Mouse (Mus musculus) midbrain, embryonic 15.5 days (tissue): ENCODE data around the gene Plxnb1. TPM values are rescaled to one million over a fixed set of nuclear protein-coding genes. Genes with fewer than 3 reads are reported as not detected.

ENCODE experiments used
- ATAC-seq: fragments of 200-750 bp; cut with Nextera tagmentation; replicated peaks from 2 replicates; pipeline ENCODE4 v1.8.0; 2017; ENCODE audit warnings: moderate TSS enrichment
- H3K27ac ChIP-seq: fragments of 300-500 bp; sonication (generic); 2 replicates; pipeline ENCODE4 v1.5.1; 2015; ENCODE audit warnings: mild to moderate bottlenecking, inconsistent platforms
- H3K27me3 ChIP-seq: fragments of 300-500 bp; sonication (generic); replicated peaks from 2 replicates; pipeline ENCODE4 v1.6.1; 2015; ENCODE audit warnings: inconsistent platforms
- H3K36me3 ChIP-seq: fragments of 300-500 bp; sonication (generic); replicated peaks from 2 replicates; pipeline ENCODE4 v1.6.1; 2015; ENCODE audit warnings: inconsistent platforms
- H3K4me1 ChIP-seq: fragments of 300-500 bp; sonication (generic); 2 replicates; pipeline ENCODE4 v1.6.1; 2015; ENCODE audit warnings: inconsistent platforms
- H3K4me2 ChIP-seq: fragments of 300-500 bp; sonication (generic); 2 replicates; pipeline ENCODE4 v1.6.1; 2015; ENCODE audit warnings: inconsistent platforms, mild to moderate bottlenecking, moderate library complexity
- H3K4me3 ChIP-seq: fragments of 300-500 bp; sonication (generic); 2 replicates; pipeline ENCODE4 v1.5.1; 2015; ENCODE audit warnings: mild to moderate bottlenecking, inconsistent platforms
- H3K9ac ChIP-seq: fragments of 300-500 bp; sonication (generic); 2 replicates; pipeline ENCODE4 v1.6.1; 2015; ENCODE audit warnings: mild to moderate bottlenecking, inconsistent platforms
- H3K9me3 ChIP-seq: fragments of 300-500 bp; sonication (generic); 2 replicates; pipeline ENCODE4 v1.6.1; 2016; ENCODE audit warnings: inconsistent platforms
- WGBS: fragments of 180-500 bp; shearing (Covaris S2); methylation state at CpG from one replicate; pipeline ENCODE4 v1.1.7; 2015; ENCODE audit warnings: mixed read lengths; 5-methylcytosine and 5-hydroxymethylcytosine counted together
- polyA plus RNA-seq: library from polyadenylated mRNA; unstranded; fragments of >200 nt; fragmentation: Nextera tagmentation; extraction: Ambion mirVana; gene quantifications from 2 replicates; pipeline ENCODE4 v1.2.1, GENCODE M21; 2015

Gene Plxnb1
- polyA plus RNA-seq, 1 experiment from 2014 or later = 27.3 TPM

DNA sequence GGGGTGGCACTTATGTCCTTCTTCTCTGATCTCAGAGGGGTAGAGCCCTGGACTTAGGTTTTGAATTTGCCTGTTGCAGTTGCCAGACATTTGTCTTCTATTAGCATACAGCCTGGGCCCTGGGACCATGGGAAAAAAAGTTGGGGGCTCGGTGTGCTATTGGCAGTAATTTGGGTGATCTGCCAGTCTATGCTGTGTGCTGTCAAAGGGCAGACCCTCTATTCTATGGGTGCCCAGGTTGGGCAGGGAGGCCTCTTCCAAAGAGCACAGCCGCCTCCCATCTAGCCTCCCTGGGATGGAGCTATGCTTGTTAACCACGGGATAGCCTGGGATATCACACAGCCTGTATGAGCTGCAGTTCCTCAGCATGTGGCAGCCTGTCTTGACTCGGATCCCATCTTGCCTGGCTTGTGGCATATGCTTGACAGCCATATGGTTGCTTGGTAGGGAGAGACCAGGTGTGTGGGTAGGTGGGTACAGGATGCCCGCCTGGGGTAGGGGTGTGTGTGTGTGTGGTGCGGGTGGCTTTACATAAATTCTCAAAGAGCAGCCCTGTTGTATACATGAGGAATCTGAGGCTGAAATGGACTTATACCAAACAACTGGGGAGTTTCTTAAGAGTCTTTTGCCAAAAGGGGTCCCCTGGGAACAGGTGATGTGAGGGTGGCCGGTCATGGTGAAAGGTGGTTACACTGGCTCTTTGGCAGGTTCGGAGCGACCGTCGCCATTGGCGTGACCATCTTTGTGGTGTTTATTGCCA, 39.7 kb upstream of the Plxnb1 start:
- Histone ChIP-seq H3K27ac (peak overlapping the region; percentile 64; the same call in 1 of the 2 replicates), H3K9ac (0 out of 2 replicates have a peak overlapping the region, but pooled peaks have one; percentile 38), H3K4me2 (peak overlapping the region; percentile 43), H3K4me1 (peaks cover 25% of the 10 kb centered on the region), H3K27me3 (no peaks in the 10 kb centered on the region), H3K9me3 (no peaks in the 10 kb centered on the region), H3K36me3 (peaks cover 11% of the 10 kb centered on the region; the same call in 1 of the 2 replicates), H3K4me3 (peak overlapping the region; percentile 35)
- no peak for ATAC-seq
- 91% methylated on average over 12 of the region's 12 CpGs for WGBS

- 92% methylated on average over 17 of the region's 17 CpGs for WGBS
Measured at GRCm38 (mm10) chr9:109056081-109056690, 39.0 kb upstream of the Plxnb1 start.

DNA sequence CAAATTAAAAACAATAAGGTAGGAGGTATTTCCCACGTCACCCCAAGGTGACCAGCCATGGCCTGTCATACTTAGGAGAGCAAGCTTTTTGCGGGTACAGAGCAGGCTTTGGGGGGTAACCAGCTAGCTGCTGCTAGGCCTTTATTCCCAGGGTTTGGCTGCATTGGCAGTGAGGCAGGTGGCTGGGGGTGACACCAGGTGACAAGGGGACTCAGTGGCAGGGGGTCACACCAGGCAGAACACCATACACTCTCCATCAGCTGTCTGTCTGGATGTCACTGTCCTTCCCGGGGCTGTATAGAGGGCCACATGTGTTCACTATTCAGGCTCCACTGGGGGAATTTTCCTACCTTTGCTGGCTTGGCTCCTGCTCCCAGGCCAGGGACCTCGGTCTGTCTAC, 38.3 kb upstream of the Plxnb1 start:
- H3K27ac ChIP-seq = no peak overlapping the region
- no peaks in the 10 kb centered on the region for H3K9me3 ChIP-seq
- 87% methylated on average over 4 of the region's 4 CpGs for WGBS
- H3K4me3 ChIP-seq = no peak overlapping the region
- no peak overlapping the region for H3K9ac ChIP-seq
- no peak for ATAC-seq
- H3K27me3 ChIP-seq = no peaks in the 10 kb centered on the region
- peaks cover 14% of the 10 kb centered on the region; the same call in 1 of the 2 replicates for H3K36me3 ChIP-seq
- peaks cover 25% of the 10 kb centered on the region for H3K4me1 ChIP-seq
- no peak overlapping the region for H3K4me2 ChIP-seq

More at GRCm38 (mm10) chr9:109056081-109056690, 39.0 kb upstream of the Plxnb1 start:
- Histone ChIP-seq H3K9me3 (no peaks in the 10 kb centered on the region), H3K36me3 (peaks cover 14% of the 10 kb centered on the region; the same call in 1 of the 2 replicates), H3K27me3 (no peaks in the 10 kb centered on the region), H3K4me2 (no peak overlapping the region), H3K4me3 (no peak overlapping the region), H3K9ac (no peak overlapping the region), H3K27ac (no peak overlapping the region), H3K4me1 (peaks cover 25% of the 10 kb centered on the region)
- no peak for ATAC-seq

DNA sequence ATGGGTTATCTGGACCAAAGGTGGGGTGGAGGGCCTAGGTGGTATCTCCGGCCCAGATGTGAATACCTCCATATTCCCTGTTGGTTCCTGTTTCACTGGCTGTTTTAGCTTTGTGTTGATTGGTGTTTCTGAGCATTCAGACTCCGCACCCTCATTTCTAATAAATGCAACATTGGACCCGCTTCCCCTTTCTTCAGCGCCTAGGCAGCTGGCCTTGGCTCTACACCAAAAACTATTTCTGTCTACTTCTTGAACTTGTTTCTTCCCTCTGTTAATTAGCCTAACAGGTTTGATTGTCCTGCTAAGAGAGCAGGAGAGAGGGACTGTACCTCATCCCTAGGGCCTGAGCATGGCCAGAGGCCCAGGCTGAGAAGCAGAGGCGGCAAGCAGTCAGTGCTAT, 37.6 kb upstream of the Plxnb1 start:
- H3K9ac ChIP-seq = no peak overlapping the region

GRCm38 (mm10) chr9:109058006-109058765, 37.0 kb upstream of the Plxnb1 start:
- Histone ChIP-seq H3K27ac (peak overlapping the region; percentile 79; the same call in 1 of the 2 replicates), H3K36me3 (peaks cover 19% of the 10 kb centered on the region; the same call in 1 of the 2 replicates), H3K4me2 (peak overlapping the region; percentile 50; the same call in 1 of the 2 replicates), H3K9ac (no peak overlapping the region), H3K4me1 (peaks cover 25% of the 10 kb centered on the region), H3K27me3 (no peaks in the 10 kb centered on the region), H3K4me3 (no peak overlapping the region), H3K9me3 (no peaks in the 10 kb centered on the region)
- WGBS = 95% methylated on average over 19 of the region's 19 CpGs
- ATAC-seq = no peak

More for the DNA sequence above, 37.6 kb upstream of the Plxnb1 start:
- H3K36me3 ChIP-seq = peaks cover 14% of the 10 kb centered on the region; the same call in 1 of the 2 replicates
- H3K4me3 ChIP-seq = no peak overlapping the region
- no peaks in the 10 kb centered on the region for H3K9me3 ChIP-seq
- no peak overlapping the region for H3K4me2 ChIP-seq
- H3K27me3 ChIP-seq = no peaks in the 10 kb centered on the region
- ATAC-seq = no peak
- peaks cover 25% of the 10 kb centered on the region for H3K4me1 ChIP-seq
- no peak overlapping the region for H3K27ac ChIP-seq
- 96% methylated on average over 5 of the region's 5 CpGs for WGBS

DNA sequence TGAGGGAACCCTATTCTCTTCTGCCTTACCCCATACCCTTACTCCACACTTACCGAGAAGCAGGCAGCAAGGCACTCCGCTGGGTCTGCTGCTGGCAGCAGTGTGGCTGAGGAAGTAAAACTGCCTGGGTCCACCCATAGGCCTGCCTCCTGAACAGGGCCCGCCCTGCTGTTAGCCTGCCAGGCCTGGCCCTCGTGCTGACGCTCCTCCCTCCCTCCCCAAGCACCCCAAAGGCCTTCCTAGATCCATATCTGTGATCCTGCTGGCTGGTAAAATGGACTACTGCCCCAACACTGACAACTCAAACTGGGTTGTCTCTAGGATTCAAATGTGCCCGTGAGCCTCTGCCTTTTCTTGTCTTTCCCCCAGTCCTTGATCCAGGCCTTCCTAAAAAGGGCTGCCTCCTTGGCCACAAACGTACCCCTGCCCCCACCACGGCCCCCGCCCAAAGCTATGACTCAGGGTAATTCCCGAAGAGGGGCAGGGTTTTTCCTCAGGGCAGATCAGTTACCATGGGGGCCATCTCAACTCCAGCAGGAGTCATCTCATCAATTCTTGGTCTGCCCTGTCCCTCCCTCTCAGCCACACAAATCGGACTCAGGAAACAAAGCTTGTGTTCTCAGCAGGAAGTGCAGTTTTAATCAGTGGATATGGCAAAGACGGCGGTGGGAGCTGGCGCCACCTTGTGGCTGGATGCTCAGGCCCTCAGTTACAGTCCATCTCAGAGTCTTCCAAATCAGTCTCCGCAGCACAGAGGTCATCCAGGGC, 35.9 kb upstream of the Plxnb1 start, which contains the start of gene Trex1:
Gene Trex1 (minus strand): TSS at position 599 of the 768 bp plus-strand sequence.
- Histone ChIP-seq H3K27me3 (no peaks in the 10 kb centered on the region), H3K4me3 (peak within 1 kb of the TSS; percentile 34), H3K9me3 (no peaks in the 10 kb centered on the region), H3K9ac (peak within 1 kb of the TSS; percentile 34), H3K4me1 (peaks cover 25% of the 10 kb centered on the region), H3K4me2 (peak within 1 kb of the TSS; percentile 50), H3K27ac (peak within 1 kb of the TSS; percentile 79), H3K36me3 (peaks cover 28% of the 10 kb centered on the region)
- ATAC-seq = peak; percentile 58
- 24% methylated on average over 15 of the region's 15 CpGs for WGBS

DNA sequence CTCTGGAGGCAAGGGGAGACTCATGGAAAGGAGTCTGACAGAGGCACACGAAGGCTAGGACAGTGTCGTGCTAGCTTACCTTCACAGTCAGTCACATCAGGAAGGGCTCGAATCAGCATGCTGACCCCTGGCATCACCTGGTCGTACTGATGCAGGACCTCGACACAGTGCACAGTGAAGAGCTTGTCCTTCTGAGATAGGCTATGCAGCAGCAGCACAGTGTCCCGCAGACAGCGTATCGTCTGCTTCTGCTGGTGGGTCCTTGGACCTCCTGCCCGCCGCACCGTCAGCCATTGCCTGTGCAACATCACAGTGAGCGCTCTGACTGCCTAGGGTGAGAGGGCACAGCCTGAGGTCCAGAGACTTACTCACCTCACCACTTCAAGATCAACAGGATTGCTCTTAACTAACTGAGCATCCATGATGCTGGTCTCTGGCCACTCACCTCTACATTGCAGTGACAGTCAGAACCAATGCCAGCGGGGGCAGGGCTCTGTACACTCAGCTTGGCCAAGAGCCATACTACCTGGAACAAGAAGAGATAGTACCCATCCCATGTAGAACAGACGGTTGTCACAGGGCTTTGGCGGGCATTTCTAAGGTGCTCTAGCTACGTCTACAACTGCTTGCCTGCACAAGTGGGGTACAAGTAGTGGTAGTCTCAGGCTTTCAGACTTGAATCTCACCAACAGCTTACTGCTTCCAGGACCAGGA, 34.8 kb upstream of the Plxnb1 start:
- Histone ChIP-seq H3K4me1 (peaks cover 18% of the 10 kb centered on the region), H3K9ac (no peak overlapping the region), H3K27ac (no peak overlapping the region), H3K27me3 (no peaks in the 10 kb centered on the region), H3K9me3 (no peaks in the 10 kb centered on the region), H3K4me3 (no peak overlapping the region), H3K4me2 (no peak overlapping the region), H3K36me3 (peaks cover 37% of the 10 kb centered on the region)
- ATAC-seq = no peak; the same call in 1 of the 2 replicates
- WGBS = 93% methylated on average over 16 of the region's 16 CpGs

DNA sequence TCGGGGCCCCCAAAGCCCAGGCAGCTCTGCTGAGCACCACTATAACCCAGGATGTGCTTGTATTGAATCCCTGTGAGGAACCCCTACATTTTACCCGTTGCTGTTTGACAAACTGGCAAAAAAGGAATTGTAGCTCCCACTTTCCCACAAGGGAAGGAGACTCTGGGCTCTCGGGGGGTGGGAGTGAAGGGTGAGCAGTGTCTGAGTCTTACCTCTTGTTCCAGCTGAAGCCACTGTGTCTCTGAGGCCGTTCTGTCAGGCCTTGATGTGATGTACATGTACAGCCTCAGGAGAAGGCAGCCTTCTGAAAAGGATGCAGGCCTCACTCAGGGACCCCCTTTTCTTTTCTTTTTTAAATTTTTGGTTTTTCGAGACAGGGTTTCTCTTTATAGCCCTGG, 34.3 kb upstream of the Plxnb1 start:
- Histone ChIP-seq H3K4me2 (no peak overlapping the region), H3K36me3 (peaks cover 42% of the 10 kb centered on the region), H3K4me1 (peaks cover 14% of the 10 kb centered on the region), H3K4me3 (no peak overlapping the region), H3K9ac (no peak overlapping the region), H3K9me3 (no peaks in the 10 kb centered on the region), H3K27ac (no peak overlapping the region), H3K27me3 (no peaks in the 10 kb centered on the region)
- ATAC-seq = no peak
- WGBS = 92% methylated on average over 5 of the region's 5 CpGs

DNA sequence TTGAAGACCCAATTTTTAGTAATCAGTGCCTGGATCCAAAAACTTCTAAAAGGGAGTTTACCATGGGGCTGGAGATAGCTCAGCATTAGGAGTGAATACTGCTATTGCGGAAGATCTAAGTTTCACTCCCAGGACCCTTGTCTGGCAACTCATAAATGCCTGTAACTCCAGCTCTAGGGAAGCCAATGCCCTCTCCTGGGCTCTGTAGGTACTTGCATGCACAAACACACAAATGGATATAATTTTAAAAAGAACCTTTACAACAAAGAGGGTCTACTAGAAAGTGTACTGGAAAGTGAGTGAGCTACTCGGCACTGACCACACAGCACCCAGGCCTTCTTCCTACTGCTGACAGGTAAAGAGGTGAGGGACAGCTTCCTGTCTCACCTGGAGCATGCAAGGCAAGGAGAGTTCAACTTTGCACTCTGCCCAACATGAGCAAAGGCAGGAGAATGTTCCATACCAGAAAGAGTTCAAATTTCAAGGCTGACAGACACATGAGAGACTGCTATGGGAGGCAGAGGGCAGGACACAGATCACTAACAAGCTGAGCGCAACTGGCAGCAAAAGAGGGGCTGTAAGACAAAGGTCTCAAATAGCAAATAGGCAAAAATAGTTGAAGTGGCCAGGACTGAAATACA, 27.0 kb upstream of the Plxnb1 start:
- H3K4me2 ChIP-seq = no peak overlapping the region
- no peak for ATAC-seq
- H3K4me1 ChIP-seq = peaks cover 15% of the 10 kb centered on the region
- H3K4me3 ChIP-seq = no peak overlapping the region
- no peaks in the 10 kb centered on the region for H3K9me3 ChIP-seq
- no peaks in the 10 kb centered on the region for H3K27me3 ChIP-seq
- peaks cover 55% of the 10 kb centered on the region for H3K36me3 ChIP-seq
- H3K27ac ChIP-seq = no peak overlapping the region
- H3K9ac ChIP-seq = no peak overlapping the region
- WGBS = 97% methylated on average over 3 of the region's 3 CpGs

DNA sequence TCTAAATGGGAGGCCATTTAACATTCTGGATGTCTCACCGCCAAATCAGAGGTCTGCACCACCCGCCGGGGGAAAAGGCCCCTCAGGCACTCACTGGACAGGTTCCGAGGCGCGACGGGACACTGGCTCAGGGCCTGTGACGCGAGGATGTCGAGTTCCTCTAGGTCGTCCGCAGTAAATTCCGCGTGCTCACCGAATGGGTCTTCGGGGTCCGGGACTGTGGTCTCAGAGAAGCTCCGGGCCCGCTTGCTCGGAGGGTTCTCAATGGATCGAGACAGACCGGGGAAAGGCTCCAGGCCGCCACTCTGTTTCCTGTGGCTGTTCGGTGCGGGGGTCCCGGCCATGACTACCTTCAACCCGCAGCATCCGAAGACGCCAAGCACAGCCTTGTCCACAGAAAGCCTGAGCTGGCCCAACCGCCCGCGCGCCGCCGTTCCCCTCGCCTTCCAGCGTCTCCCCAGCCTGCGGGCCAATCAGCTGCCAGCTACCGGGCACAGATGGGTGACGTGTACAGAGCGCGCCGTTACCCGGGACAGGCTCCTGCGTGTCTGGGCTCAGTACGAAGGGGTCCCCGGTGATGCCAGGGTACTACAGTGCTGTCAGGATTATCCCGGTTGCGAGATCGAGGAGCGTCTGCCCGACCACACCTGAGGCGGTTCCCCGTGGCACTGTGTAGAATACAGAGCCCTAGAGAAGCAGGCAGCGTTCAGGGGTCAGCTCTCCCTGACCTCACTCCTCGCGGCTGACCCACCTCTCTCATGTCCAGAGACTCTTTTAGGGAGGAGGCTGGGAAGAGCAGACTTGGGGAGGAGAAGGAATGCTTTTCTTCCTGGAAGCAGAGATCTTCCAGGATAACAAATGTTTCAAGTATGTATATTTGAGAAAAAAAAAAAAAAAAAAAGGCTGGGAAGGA, 21.3 kb upstream of the Plxnb1 start, which contains the start of gene Atrip:
Gene Atrip (minus strand): TSS at position 464 of the 913 bp plus-strand sequence.
- H3K27ac ChIP-seq = peak within 1 kb of the TSS; percentile 79
- H3K4me2 ChIP-seq = peak within 1 kb of the TSS; percentile 97
- peaks cover 26% of the 10 kb centered on the region for H3K4me1 ChIP-seq
- H3K4me3 ChIP-seq = peak within 1 kb of the TSS; percentile 83
- no peaks in the 10 kb centered on the region for H3K9me3 ChIP-seq
- ATAC-seq = peak; percentile 98
- no peaks in the 10 kb centered on the region for H3K27me3 ChIP-seq
- peak within 1 kb of the TSS; percentile 88 for H3K9ac ChIP-seq
- H3K36me3 ChIP-seq = peaks cover 12% of the 10 kb centered on the region
- under 1% methylated on average over 57 of the region's 57 CpGs for WGBS
